Mouse (Mus musculus) ES-Bruce4 (cell line): ENCODE data around the gene Abca4.

Experiments used
- CTCF ChIP-seq: IDR thresholded peaks from one replicate; pipeline ENCODE4 v1.8.1; 2011; ENCODE audit warnings: low read depth, low read length
- POLR2A ChIP-seq: IDR thresholded peaks from one replicate; pipeline ENCODE4 v1.8.1; 2011; ENCODE audit warnings: low read length; ENCODE audit not compliant: insufficient read depth

DNA sequence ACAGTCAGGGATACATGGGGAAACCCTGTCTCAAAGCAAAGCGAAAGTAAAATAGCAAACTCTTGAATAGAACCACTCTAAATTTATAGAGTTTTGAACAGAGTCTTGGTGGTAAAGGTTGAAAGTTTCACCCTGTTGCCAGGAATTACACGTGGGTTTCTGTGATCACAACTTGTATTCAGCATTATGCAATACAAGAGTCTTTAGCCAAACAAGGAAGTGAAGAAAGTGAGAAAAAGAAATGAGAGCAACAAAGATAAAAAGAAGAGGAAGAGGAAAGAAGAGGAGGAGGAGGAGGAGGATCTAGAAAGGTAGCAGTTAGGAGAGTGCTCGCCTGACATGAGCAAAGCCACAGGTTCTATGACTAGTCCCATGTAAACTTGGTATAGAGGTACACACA is 21.9 kb upstream of the Abca4 start:
- TF ChIP-seq POLR2A (no peak), CTCF (no peak)
